Mouse (Mus musculus): Measurements from ENCODE around the gene Stxbp4. TPM values are rescaled to one million over a fixed set of nuclear protein-coding genes. Genes with fewer than 3 reads are reported as not detected.

The Stxbp4 gene
- polyA plus RNA-seq, 1 experiment from 2014 or later = 36.5 TPM

DNA sequence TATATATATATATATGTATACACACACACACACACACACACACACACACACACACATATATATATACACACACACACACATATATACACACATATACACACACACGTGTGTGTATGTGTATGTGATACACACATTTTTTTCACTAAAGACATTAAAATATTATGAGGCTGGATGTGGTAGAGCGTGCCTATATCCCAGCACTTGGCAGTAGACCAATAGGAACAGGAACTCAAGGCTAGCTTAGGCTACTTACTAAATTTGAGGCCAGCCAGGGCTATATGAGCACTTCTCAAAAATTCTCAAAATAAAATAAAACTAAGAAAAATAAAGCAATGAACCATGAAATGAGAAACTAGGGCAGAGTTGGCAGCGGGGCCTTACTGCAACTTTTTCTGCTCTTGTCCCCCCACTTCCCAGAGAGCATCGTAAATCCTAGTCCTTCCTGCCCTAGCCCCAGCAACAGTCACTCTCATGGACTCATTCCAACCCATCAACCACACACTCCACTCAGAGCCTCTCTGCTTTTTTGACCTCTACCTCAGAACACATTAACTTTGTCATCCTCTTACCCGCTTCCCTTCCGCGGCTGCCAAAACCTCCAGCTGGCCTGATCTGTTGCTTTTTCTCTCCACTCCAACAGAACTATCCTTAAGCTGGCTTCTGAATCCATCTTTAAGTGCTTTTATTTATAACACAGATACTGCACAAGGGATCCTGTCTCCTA is 60.7 kb downstream of the Stxbp4 start:
- 93% methylated on average over 7 of the region's 7 CpGs for WGBS
- no peaks in the 10 kb centered on the region for H3K4me1 ChIP-seq
- no peak for DNase-seq (ENCODE audit: extremely low spot score, low spot score)
- H3K9me3 ChIP-seq = no peaks in the 10 kb centered on the region
- H3K4me3 ChIP-seq = no peak overlapping the region
- peaks cover 40% of the 10 kb centered on the region for H3K36me3 ChIP-seq (replicated peaks)
- H3K27me3 ChIP-seq (ENCODE audit: poor library complexity, severe bottlenecking) = no peaks in the 10 kb centered on the region
- H3K27ac ChIP-seq = no peak overlapping the region

DNA sequence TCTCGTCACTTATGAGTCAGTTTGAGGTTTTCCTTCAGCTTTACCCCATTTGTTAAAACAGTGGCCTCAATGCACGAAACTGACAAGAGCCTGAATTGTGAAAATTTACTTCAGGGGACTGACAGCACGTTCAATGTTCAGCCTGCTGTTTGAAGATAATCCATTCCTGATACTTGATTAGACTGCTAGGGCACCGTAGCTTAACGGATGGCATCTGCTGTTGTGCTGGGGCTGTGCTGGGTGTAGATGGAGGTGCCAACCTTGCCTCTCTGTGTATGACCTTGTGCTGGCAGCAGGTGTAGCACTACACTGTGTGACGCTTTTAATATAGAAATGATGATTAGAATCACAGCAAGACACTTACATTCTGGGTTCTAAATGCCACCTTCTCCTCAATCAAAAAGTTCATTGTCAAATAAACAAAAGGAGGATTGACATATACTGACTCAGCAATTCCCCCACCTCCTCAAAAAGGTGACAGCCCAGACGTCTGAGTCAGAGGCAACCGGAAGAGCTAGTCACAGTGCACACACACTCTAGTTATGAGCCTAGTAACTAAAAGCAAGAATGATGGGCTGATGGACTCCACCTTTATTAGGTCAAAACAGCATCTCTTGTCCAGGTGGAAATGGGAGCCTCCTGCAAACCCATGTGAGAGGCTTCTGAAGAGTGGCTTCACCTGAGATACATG is 61.5 kb downstream of the Stxbp4 start:
- H3K4me3 ChIP-seq = no peak overlapping the region
- peaks cover 47% of the 10 kb centered on the region for H3K36me3 ChIP-seq (replicated peaks)
- H3K9me3 ChIP-seq = no peaks in the 10 kb centered on the region
- no peaks in the 10 kb centered on the region for H3K27me3 ChIP-seq (ENCODE audit: poor library complexity, severe bottlenecking)
- DNase-seq (ENCODE audit: extremely low spot score, low spot score) = no peak
- H3K4me1 ChIP-seq = no peaks in the 10 kb centered on the region
- no peak overlapping the region for H3K27ac ChIP-seq
- WGBS = 90% methylated on average over 8 of the region's 8 CpGs

DNA sequence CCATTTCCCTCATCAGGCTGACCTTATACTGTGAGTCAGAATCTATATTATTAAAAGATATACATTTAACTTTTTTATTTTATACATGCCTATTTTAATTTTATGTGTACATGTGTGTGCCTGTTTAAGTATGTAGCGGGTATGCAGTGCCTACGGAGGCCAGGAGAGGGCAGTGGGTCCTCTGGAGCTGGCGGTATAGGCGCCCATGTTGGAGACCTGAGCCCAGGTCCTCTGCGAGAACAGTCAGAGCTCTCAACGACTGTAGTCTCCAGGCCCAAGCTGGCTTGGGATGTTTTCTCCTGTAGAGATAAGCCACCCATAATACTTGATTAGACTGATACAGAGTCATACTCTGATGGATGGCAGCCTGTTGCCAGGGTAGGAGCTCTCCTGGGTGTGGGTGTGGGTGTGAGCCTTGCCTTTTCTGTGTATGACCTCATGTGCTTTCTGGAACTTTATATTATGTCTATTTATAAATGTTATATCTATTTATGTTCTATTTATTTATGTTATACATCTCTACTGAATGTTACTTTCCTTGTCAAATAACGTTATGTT is 62.3 kb downstream of the Stxbp4 start:
- Histone ChIP-seq H3K4me3 (no peak overlapping the region), H3K27ac (no peak overlapping the region), H3K27me3 (ENCODE audit: poor library complexity, severe bottlenecking) (no peaks in the 10 kb centered on the region), H3K36me3 (replicated peaks) (peaks cover 53% of the 10 kb centered on the region), H3K4me1 (no peaks in the 10 kb centered on the region), H3K9me3 (no peaks in the 10 kb centered on the region)
- DNase-seq (ENCODE audit: extremely low spot score, low spot score) = no peak
- 94% methylated on average over 7 of the region's 7 CpGs for WGBS

DNA sequence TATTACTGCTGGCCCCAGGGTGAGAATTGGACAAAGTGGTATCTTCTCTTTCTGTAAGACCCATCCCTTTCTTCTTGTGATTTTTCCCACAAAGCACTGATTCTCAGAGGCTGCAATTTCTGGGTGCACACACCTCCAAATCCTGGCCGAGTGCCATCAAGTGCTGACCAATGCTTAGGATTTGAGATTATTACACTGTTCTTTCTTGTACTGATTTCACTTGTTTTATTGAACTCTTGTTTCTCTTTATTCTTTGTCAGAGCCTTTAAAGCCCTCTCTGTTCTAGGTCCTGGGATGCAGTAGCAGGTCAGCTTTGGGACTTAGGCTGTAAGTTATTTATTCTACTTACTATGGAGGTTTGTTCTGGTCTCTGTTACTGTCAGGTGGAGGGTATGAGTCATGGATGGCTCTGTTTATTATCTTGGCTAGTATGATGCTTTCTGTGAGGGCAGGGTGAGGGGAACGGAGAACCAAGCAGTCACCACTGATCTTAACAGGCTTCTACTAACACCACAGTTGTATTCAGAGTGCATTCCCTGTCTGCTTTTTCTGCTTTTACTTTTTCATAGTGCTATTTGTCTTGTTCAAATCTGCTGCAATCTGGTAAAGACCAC is 67.1 kb downstream of the Stxbp4 start:
- H3K27me3 ChIP-seq (ENCODE audit: poor library complexity, severe bottlenecking) = no peaks in the 10 kb centered on the region
- H3K36me3 ChIP-seq (replicated peaks) = peaks cover 74% of the 10 kb centered on the region
- H3K27ac ChIP-seq = no peak overlapping the region
- no peaks in the 10 kb centered on the region for H3K9me3 ChIP-seq
- WGBS = 94% methylated on average over 2 of the region's 2 CpGs
- no peaks in the 10 kb centered on the region for H3K4me1 ChIP-seq
- no peak for DNase-seq (ENCODE audit: extremely low spot score, low spot score)
- H3K4me3 ChIP-seq = no peak overlapping the region

DNA sequence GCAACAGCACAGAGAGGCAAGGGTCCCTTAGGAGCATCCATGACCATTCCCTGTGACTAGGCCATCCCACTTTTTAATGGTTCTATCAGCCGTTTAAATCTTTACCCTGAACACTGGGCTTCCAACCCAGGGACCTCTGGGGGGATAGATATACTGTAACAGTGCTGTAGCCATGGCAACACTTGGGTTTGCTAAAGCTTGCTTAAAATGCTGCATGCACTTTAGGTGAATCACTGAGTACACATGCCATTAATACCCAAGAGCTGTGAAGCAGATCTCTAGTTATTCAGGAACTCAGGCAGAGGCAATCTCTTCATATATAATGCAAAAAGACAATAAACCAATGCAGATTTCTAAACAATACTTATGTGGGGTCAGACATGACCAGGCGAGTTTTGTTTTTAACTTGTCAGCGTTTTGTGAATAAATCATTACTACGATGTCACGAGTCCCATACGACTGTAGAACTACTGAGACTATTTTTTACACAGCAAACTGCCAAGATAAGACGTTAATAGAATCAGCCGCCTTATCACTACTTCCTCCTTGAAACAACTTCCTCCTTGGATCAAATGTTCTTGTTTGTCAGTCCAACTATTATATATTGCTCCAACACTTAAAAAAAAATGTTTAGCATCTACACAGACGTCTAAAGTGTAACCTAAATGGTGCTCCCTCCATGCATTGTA is 79.4 kb downstream of the Stxbp4 start:
- Histone ChIP-seq H3K27ac (no peak overlapping the region), H3K27me3 (ENCODE audit: poor library complexity, severe bottlenecking) (peaks cover 24% of the 10 kb centered on the region), H3K4me1 (no peaks in the 10 kb centered on the region), H3K36me3 (replicated peaks) (peaks cover 15% of the 10 kb centered on the region), H3K4me3 (no peak overlapping the region), H3K9me3 (no peaks in the 10 kb centered on the region)
- no peak for DNase-seq (ENCODE audit: extremely low spot score, low spot score)
- 93% methylated on average over 9 of the region's 9 CpGs for WGBS

DNA sequence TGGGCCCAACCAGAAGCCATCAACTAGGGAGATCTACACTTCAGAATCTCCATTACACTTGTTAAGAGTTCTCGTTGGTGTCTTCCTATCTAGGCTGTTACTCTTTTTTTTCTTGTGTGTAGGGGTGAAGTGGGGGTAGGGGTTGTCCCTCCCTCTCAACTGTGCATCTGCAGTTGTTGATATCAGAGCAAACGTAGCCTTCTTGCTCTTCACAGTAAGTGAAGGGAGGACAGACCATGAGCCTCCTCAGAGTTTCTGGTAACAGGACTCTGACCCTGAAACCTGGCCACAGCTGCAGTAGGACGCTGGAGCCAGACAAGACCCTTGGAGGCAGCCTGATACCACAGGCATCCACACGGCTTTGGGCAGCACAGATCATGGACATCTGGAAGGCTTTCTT is 81.4 kb downstream of the Stxbp4 start:
- H3K9me3 ChIP-seq = no peaks in the 10 kb centered on the region
- peaks cover 18% of the 10 kb centered on the region for H3K4me1 ChIP-seq
- no peak overlapping the region for H3K27ac ChIP-seq
- H3K36me3 ChIP-seq (replicated peaks) = peaks cover 12% of the 10 kb centered on the region
- no peak overlapping the region for H3K4me3 ChIP-seq
- H3K27me3 ChIP-seq (ENCODE audit: poor library complexity, severe bottlenecking) = peaks cover 37% of the 10 kb centered on the region
- 88% methylated on average over 4 of the region's 4 CpGs for WGBS
- no peak for DNase-seq (ENCODE audit: extremely low spot score, low spot score)

DNA sequence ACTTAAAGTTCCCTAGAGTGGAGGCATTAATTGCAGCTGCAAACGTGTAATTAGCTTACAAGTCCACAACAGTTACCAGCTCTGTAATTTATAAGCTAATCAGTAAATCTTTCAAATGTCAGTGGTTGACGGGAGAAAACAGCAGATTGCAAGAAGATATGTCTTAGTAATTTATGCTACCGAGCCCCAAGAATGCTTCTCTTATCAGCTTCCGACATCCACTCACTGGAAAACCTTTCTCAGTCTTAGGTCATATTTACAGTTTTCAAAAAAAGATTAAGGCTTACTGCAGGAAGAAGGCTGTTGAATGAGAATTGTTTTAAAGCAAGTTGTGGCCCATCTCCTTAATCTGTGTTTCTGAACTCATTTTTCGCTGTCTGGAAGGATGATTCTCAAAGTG is 83.9 kb downstream of the Stxbp4 start:
- H3K4me1 ChIP-seq = peaks cover 32% of the 10 kb centered on the region
- no peaks in the 10 kb centered on the region for H3K9me3 ChIP-seq
- peaks cover 61% of the 10 kb centered on the region for H3K27me3 ChIP-seq (ENCODE audit: poor library complexity, severe bottlenecking)
- no peak overlapping the region for H3K4me3 ChIP-seq
- H3K27ac ChIP-seq = no peak overlapping the region
- WGBS = 85% methylated on average over 5 of the region's 5 CpGs
- H3K36me3 ChIP-seq (replicated peaks) = peaks cover 6% of the 10 kb centered on the region; the same call in 1 of the 2 replicates
- no peak for DNase-seq (ENCODE audit: extremely low spot score, low spot score)

DNA sequence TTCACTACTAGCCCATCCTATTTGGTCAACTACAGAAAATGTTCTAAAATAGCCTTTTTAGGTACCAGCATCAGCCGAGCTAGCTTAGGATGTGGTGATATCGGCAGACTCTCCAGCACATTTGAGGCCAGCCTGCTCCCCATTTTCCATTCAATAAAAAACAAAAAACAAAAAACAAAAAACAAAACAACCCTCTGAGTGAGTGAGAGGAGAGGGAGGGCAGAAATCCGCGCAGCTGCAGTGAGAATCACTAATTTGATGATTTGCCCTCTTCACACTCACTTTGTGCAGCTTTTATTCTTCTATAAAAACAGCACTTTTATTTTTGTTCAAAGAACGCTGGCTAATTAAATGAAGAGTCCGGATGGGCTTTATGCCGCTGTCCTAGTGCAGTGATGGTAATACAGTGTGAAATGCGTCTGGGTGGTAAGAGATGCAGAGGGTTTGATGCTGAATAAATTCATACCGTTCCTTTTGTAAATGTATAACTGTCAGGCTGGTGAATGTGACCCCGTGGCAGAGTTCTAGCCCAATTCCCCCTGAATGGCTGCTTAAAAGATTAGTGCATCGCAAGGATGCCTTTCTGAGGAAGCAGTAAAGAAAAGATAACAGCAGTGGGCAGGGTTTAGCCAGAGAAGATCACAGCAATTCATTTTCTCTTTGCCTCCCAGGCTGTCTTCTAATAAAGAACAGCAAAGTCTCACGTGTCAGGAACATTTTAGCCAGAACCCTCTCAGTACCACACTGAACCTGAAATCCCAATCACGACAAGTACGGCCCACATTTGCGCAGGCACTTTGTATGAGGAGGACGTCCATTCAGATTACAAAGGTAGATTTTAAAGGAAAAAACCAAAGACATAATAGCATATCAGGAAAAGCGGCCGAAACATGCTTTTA is 85.3 kb downstream of the Stxbp4 start:
- Histone ChIP-seq H3K4me1 (peaks cover 45% of the 10 kb centered on the region), H3K27me3 (ENCODE audit: poor library complexity, severe bottlenecking) (peaks cover 65% of the 10 kb centered on the region)
- WGBS = 48% methylated on average over 18 of the region's 18 CpGs

DNA sequence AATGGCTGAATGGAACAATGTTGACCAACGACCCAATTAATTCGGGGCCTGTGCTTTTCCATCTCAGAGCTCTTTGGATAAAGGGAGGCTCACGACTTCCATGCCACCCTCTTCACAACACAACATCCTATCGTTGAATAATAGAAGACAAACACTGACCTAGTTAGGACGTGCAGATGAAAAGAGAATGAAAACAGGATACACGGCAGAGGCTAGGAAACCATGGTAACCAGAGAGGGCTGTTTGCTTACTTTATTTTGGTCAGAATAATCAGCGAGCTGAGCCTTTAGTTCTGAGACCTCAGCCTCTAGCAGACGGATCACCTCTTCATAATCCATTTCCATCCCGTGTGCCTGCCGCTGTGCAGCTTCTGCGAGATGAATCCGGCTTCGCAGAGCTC is 89.3 kb downstream of the Stxbp4 start:
- Histone ChIP-seq H3K36me3 (replicated peaks) (peaks cover 29% of the 10 kb centered on the region), H3K9me3 (peaks cover 6% of the 10 kb centered on the region; the same call in 1 of the 2 replicates), H3K4me1 (peaks cover 45% of the 10 kb centered on the region), H3K27ac (no peak overlapping the region), H3K4me3 (no peak overlapping the region; the same call in 1 of the 2 replicates), H3K27me3 (ENCODE audit: poor library complexity, severe bottlenecking) (peaks cover 76% of the 10 kb centered on the region)
- DNase-seq (ENCODE audit: extremely low spot score, low spot score) = peak; percentile 52
- WGBS = 22% methylated on average over 13 of the region's 13 CpGs

More for the DNA sequence above, 85.3 kb downstream of the Stxbp4 start:
- H3K27ac ChIP-seq = no peak overlapping the region
- H3K9me3 ChIP-seq = no peaks in the 10 kb centered on the region
- DNase-seq (ENCODE audit: extremely low spot score, low spot score) = no peak
- H3K36me3 ChIP-seq (replicated peaks) = peaks cover 6% of the 10 kb centered on the region; the same call in 1 of the 2 replicates
- no peak overlapping the region for H3K4me3 ChIP-seq

DNA sequence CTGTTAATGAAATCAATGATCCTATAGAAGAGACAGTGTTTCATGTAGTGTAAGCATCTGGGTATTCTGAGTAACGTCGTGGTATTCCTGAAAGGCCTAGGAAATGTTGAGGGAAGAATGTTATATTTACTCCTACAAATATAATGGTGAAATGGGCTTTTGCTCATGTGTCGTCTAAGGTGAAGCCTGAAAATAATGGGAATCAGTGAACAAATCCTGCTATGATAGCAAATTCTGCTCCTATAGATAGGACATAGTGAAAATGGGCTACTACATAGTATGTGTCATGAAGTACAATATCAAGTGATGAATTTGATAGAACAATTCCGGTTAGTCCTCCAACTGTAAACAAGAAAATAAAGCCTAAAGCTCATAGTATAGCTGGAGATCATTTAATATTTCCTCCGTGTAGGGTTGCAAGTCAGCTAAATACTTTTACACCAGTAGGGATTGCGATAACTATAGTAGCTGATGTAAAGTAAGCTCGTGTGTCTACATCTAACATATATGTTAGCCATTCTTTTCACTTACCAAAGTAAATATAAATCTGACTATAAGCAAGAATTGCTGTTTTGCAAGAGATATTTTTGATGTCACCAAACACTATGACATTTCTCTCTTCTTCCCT is 99.1 kb downstream of the Stxbp4 start:
- Histone ChIP-seq H3K36me3 (replicated peaks) (peaks cover 47% of the 10 kb centered on the region), H3K27me3 (ENCODE audit: poor library complexity, severe bottlenecking) (peaks cover 24% of the 10 kb centered on the region), H3K27ac (no peak overlapping the region), H3K4me3 (no peak overlapping the region), H3K9me3 (no peaks in the 10 kb centered on the region), H3K4me1 (0 out of 2 replicates have a peak, but pooled peaks cover 3% of the 10 kb centered on the region)
- DNase-seq (ENCODE audit: extremely low spot score, low spot score) = no peak
- WGBS = 96% methylated on average over 7 of the region's 7 CpGs

DNA sequence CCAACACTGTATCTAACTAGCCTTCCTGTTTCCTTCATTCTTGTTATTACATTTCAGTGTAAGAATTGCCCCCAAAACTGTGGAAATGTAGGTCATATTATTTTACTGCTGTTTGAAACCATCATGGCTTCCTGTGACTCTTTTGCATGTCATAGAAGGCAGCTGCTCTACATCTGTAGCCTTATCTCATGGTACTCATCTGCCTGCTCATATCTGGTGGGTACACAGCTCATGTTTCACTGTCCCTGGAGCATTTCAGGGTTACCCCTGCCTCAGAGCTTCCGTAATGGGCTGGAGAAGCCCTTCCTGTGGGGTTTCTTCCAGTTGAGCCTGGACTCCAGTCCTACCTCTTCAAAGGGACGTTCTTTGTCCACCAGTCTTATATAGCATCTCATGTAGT is 112.6 kb downstream of the Stxbp4 start:
- no peak overlapping the region for H3K4me3 ChIP-seq
- no peak overlapping the region for H3K27ac ChIP-seq
- 91% methylated on average over 2 of the region's 2 CpGs for WGBS
- no peaks in the 10 kb centered on the region for H3K4me1 ChIP-seq
- H3K9me3 ChIP-seq = peaks cover 3% of the 10 kb centered on the region; the same call in 1 of the 2 replicates
- DNase-seq (ENCODE audit: extremely low spot score, low spot score) = no peak
- H3K27me3 ChIP-seq (ENCODE audit: poor library complexity, severe bottlenecking) = no peaks in the 10 kb centered on the region
- H3K36me3 ChIP-seq (replicated peaks) = peaks cover 48% of the 10 kb centered on the region

Measured in forebrain, embryonic 10.5 days (tissue).